Mouse (Mus musculus) frontal cortex, postnatal 10 days (tissue): ENCODE measurements around the gene Gm28048.

Experiments
- DNase-seq, 2 experiments: peaks; one replicate each; pipeline ENCODE4 v3.0.0; 2022; ENCODE audit warnings: low spot score in 2 of 2, mixed read lengths in 1 of 2

Gm28048 gene

DNA sequence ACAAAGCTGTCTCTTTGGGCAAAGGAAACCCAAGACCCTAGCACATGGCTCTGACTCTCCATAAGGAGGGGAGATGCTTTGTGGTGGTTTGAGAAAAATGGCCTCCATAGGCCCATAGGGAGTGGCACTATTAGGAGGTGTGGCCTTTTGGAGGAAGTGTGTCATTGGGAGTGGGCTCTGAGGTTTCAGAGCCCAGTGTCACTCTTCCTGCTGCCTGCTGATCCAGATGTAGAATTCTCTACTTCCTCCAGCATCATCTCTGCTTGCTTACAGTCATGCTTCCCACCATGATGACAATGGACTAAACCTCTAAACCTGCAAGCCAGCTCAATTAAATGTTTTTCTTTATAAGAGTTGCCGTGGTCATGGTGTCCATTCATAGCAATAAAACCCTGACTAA, 187.2 kb downstream of the Gm28048 start:
- DNase-seq: no peak

DNA sequence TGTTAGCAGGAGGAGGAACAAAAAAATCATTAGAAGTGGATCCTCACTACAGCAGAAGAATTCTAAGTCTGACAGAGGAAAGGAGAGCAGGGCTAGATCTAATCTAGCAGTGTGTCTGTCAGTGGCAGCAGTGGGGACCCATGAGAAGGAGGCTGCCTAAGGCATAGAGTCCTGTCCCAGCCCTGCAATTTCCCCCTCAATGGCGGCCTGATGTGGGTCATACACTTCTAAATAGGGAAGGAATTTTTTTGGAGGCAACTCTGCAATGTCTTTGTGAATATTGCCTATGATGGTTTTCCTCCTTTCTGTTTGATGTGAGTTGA, 188.0 kb downstream of the Gm28048 start:
- no peak for DNase-seq

DNA sequence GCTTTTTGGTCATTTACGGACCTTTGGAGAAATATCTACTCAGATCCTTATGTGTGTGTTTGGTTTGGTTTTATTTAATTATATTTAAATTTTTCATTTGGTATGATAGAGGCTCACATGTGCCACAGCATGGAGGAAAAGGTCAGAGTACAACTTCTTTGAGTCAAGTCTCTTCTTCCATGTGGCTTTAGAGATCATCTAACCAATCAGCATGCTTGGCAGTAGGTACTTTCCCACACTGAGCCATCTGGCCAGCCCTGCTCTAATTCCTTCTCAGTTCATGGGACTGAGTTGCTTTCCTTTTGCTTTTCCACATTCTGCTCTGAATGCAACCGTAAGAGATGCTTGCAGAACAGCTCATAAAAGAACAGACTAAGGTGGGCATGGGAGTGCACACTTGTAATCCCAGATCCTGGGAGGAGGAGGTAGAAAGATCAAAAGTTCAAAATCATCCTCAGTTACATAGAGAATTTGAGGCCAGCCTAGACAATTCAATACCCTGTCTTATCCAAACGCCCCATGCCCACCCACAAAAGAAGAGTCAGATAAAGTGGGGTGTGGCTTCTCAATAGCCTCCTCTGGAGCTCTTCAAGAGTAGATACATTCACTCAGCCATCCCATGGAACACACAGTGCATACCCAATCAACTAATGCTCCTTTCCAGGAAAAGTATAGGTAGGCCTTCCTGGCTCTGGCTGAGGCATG, 188.6 kb downstream of the Gm28048 start:
- DNase-seq: no peak

DNA sequence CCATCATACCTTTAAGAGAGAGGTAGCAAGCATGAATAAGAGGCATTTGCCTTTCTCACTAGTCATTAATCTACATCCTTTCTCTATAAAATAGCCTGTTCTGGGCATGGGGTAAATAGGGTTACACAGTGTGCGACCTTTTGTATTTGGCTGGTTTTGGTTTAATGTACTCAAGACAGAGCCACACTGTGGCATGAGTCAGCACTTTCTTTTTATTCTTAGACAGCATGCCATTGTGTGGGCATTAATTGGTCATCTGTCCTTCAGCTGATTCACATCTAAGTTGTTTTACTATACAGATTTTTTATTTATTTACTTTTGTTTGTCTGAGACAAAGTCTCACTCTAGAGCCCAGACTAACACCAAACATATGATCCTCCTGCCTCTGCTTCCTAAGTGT, 189.7 kb downstream of the Gm28048 start:
- no peak for DNase-seq

DNA sequence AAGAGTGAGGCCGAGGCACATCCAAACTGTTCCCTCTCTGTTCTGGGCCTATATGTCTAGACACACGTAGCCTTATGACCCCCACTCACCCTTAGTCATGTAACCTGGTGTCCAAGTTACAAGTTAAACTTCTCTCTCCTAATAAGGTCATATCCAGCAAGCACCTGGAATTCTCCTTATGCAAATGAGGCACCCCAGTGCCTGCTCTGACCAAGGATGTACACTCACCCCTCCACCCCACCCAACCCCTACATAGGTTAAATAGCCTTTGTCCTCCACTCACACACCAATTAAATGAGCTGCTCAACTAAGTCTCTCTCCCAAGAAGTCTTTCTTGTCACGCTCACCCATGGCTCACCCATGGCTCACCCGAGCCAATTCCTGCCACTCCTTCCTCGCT, 190.2 kb downstream of the Gm28048 start:
- DNase-seq: no peak

DNA sequence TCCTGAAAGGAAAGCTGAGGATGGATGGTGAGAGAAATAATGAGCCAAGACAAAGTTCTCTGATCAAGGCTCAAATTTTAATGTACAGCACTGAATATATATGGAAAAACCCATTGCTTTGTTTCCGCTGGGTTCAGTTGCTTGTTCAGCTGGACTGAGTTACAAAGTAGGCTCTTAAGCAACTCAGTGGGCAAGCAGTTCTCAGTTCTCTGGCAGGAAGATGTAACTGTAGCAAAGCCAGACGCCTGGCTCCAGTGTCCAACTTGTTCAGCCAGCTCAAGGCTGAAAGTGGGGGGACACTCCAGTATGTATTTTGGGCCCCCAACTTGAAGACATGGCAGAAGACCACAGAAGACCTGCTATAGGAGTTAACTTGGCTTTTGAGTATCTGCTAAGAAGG, 194.1 kb downstream of the Gm28048 start:
- DNase-seq: no peak
